Mouse (Mus musculus) liver, embryonic 14.5 days (tissue): ENCODE measurements around the gene Prpf6. TPM values are rescaled to one million over a fixed set of nuclear protein-coding genes. Genes with fewer than 3 reads are reported as not detected.
A peak's percentile ranks its signal among the peaks of the same experiment; 100 is the strongest.

Experiments used
- ATAC-seq: fragments of 200-750 bp; cut with Nextera tagmentation; 2 replicates; pipeline ENCODE4 v1.8.0; 2017; ENCODE audit warnings: moderate number of reproducible peaks, mild to moderate bottlenecking, moderate library complexity; ENCODE audit not compliant: insufficient read depth
- DNase-seq, 3 experiments: peaks; one replicate each; pipeline ENCODE4 v3.0.0-alpha.2; 2012 to 2013; ENCODE audit warnings: low read depth in 3 of 3, low spot score in 3 of 3
- H3K27ac ChIP-seq: fragments of 300-500 bp; sonication (generic); 2 replicates; pipeline ENCODE4 v1.5.1; 2014; ENCODE audit warnings: moderate library complexity, mild to moderate bottlenecking, control low read depth, inconsistent platforms
- H3K27me3 ChIP-seq: fragments of 300-500 bp; sonication (generic); 2 replicates; pipeline ENCODE4 v1.6.1; 2014; ENCODE audit warnings: mild to moderate bottlenecking, low read length, moderate library complexity; ENCODE audit not compliant: control insufficient read depth, insufficient read depth
- H3K36me3 ChIP-seq: fragments of 300-500 bp; sonication (generic); replicated peaks from 2 replicates; pipeline ENCODE4 v1.6.1; 2014; ENCODE audit warnings: low read depth; ENCODE audit not compliant: control insufficient read depth, insufficient read depth
- H3K4me1 ChIP-seq, 2 experiments: fragments of 200-500 bp in 1 of 2; fragments of 300-500 bp in 1 of 2; sonication (generic) in 1 of 2; replicated peaks; 2 replicates each; pipeline ENCODE4 v1.6.1; 2012 to 2014; ENCODE audit warnings: antibody characterized with exemption in 1 of 2, inconsistent platforms in 1 of 2, low read length in 1 of 2; ENCODE audit not compliant: control insufficient read depth in 2 of 2, insufficient read depth in 2 of 2
- H3K4me2 ChIP-seq: fragments of 300-500 bp; sonication (generic); 2 replicates; pipeline ENCODE4 v1.6.1; 2014; ENCODE audit warnings: low read depth, mild to moderate bottlenecking, control low read depth, moderate library complexity
- H3K4me3 ChIP-seq, 2 experiments: fragments of 200-500 bp in 1 of 2; fragments of 300-500 bp in 1 of 2; sonication (generic) in 1 of 2; 2 replicates each; pipeline ENCODE4 v1.5.1; 2012 to 2014; ENCODE audit warnings: low read depth in 2 of 2, low read length in 2 of 2, mild to moderate bottlenecking in 2 of 2, control low read depth in 1 of 2, inconsistent platforms in 1 of 2, moderate library complexity in 1 of 2; ENCODE audit not compliant: insufficient read depth in 1 of 2
- H3K9ac ChIP-seq: fragments of 300-500 bp; sonication (generic); replicated peaks from 2 replicates; pipeline ENCODE4 v1.6.1; 2014; ENCODE audit warnings: mild to moderate bottlenecking, control low read depth, moderate library complexity
- H3K9me3 ChIP-seq: fragments of 300-500 bp; sonication (generic); 2 replicates; pipeline ENCODE4 v1.6.1; 2016; ENCODE audit warnings: low read length, mixed read lengths; ENCODE audit not compliant: control insufficient read depth
- CTCF ChIP-seq: IDR thresholded peaks from 2 replicates; pipeline ENCODE4 v1.5.1; 2016; ENCODE audit warnings: antibody characterized with exemption, low read depth, control low read depth
- EP300 ChIP-seq: IDR thresholded peaks from 2 replicates; pipeline ENCODE4 v1.6.1; 2016; ENCODE audit warnings: antibody characterized with exemption, low read depth
- WGBS: fragments of 180-500 bp; shearing (Covaris S2); extraction: QIAGEN DNeasy Blood & Tissue Kit; methylation state at CpG from one replicate; pipeline ENCODE4 v1.1.7; 2014; ENCODE audit not compliant: insufficient replicate concordance; 5-methylcytosine and 5-hydroxymethylcytosine counted together
- polyA plus RNA-seq, 2 experiments: library from polyadenylated mRNA; depleted of rRNA in 1 of 2; stranded (reverse) in 1 of 2; unstranded in 1 of 2; fragments of >200 nt; fragmentation: Nextera tagmentation in 1 of 2; extraction: Ambion mirVana in 1 of 2; gene quantifications; 2 replicates each; pipeline versions ENCODE4 v1.2.1 to v1.2.3; 2012 to 2014

Gene Prpf6
- polyA plus RNA-seq, 2 experiments, result 15.7 to 22.3 TPM

DNA sequence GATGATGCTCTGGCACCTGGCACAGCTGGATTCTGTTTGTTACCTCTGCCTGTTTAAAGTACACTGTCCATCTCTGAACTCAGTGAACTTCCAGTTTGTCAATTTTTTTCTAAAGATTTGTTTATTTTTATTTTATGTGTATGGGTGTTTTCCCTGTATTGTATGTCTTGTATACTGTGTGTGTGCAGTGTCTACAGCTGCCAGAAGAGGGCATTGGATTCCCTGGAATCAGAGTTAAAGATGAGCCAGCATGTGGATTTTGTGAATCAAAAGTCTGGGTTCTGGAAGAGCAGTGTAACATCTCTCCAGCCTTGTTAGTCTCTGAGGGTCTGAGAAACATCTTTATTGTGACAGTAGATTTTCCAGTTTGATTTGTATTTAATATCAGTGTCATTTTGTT is 31.7 kb downstream of the Prpf6 start:
- H3K27ac ChIP-seq, result no peak overlapping the region
- no peaks in the 10 kb centered on the region for H3K27me3 ChIP-seq
- TF ChIP-seq EP300, result no peak
- peak; percentile 28; the same call in 1 of the 2 replicates for TF ChIP-seq CTCF
- peaks cover 19% of the 10 kb centered on the region for H3K36me3 ChIP-seq
- H3K9me3 ChIP-seq, result no peaks in the 10 kb centered on the region
- H3K9ac ChIP-seq, result no peak overlapping the region
- H3K4me1 ChIP-seq, result no peaks in the 10 kb centered on the region; a peak in 1 of 4 replicates
- H3K4me3 ChIP-seq, result no peak overlapping the region
- H3K4me2 ChIP-seq, result no peak overlapping the region
- DNase-seq, result no peak
- no peak for ATAC-seq

DNA sequence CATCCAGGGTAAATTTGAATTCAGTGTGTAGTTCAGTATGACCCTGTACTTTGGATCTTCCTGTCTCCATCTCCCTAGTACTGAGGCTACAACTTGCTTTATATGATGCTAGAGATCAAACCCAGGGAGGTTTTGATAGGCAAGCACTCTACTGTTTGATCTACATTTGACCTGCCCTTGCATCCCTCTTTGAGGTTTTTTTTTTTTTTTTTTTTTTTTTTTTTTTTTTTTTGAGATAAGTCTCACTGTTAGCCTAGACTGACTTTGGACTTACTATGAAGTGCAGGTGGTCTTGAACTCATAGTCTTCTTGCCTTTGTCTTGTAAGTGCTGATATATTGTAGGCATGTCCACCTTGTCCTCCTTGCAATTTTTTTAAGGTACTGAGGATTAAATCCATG is 36.8 kb downstream of the Prpf6 start:
- no peak overlapping the region for H3K9ac ChIP-seq
- TF ChIP-seq CTCF, result no peak
- peaks cover 13% of the 10 kb centered on the region for H3K36me3 ChIP-seq
- DNase-seq (no peak), ATAC-seq (no peak)
- H3K9me3 ChIP-seq, result no peaks in the 10 kb centered on the region
- H3K4me1 ChIP-seq, result no peaks in the 10 kb centered on the region; a peak in 1 of 4 replicates
- H3K4me2 ChIP-seq, result no peak overlapping the region
- no peak overlapping the region for H3K4me3 ChIP-seq
- no peaks in the 10 kb centered on the region for H3K27me3 ChIP-seq
- H3K27ac ChIP-seq, result no peak overlapping the region

DNA sequence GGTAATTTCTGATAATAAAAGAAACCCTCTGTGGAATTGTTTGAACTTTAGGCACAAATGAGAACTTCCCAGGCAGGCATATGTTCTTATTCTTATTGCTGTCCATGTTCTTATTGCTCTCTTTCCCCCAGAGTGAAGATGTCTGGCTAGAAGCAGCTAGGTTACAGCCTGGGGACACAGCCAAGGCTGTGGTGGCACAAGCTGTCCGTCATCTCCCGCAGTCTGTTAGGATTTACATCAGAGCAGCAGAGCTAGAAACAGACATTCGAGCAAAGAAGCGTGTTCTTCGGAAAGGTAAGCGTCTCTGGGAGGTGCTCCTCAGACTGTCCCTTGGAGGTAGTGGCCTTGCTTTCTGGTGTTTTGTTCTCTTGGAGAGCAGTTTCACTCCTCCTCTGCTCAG is 41.0 kb downstream of the Prpf6 start:
- WGBS, result 87% methylated on average over 6 of the region's 6 CpGs
- no peak for TF ChIP-seq CTCF
- TF ChIP-seq EP300, result no peak
- ATAC-seq, result no peak

DNA sequence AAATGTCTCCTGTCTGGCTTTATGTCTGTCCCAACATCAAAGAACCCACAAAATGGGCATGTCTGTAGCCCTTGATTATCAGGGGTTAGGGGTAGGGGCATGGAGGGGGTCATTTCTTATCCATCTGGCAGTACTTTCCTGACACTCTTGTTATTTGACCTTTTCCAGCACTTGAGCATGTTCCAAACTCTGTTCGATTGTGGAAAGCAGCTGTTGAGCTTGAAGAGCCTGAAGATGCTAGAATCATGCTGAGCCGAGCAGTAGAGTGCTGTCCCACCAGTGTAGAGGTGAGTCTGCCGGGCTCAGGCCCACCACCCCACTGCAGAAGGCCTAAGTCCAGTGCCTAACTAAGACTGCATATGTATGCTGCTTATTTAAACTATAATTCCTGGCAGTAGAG is 44.2 kb downstream of the Prpf6 start:
- no peaks in the 10 kb centered on the region for H3K27me3 ChIP-seq
- H3K4me1 ChIP-seq, result no peaks in the 10 kb centered on the region
- H3K4me2 ChIP-seq, result no peak overlapping the region
- H3K27ac ChIP-seq, result no peak overlapping the region
- H3K9me3 ChIP-seq, result no peaks in the 10 kb centered on the region
- H3K36me3 ChIP-seq, result peaks cover 48% of the 10 kb centered on the region
- no peak for ATAC-seq
- TF ChIP-seq EP300, result no peak
- DNase-seq, result no peak
- no peak overlapping the region for H3K4me3 ChIP-seq
- H3K9ac ChIP-seq, result no peak overlapping the region
- WGBS, result 71% methylated on average over 3 of the region's 3 CpGs

More for the DNA sequence above, 41.0 kb downstream of the Prpf6 start:
- H3K4me3 ChIP-seq, result no peak overlapping the region
- H3K27ac ChIP-seq, result no peak overlapping the region
- H3K4me2 ChIP-seq, result no peak overlapping the region
- H3K9me3 ChIP-seq, result no peaks in the 10 kb centered on the region
- no peak for DNase-seq
- H3K27me3 ChIP-seq, result no peaks in the 10 kb centered on the region
- H3K4me1 ChIP-seq, result no peaks in the 10 kb centered on the region; a peak in 1 of 4 replicates
- peaks cover 35% of the 10 kb centered on the region for H3K36me3 ChIP-seq
- no peak overlapping the region for H3K9ac ChIP-seq

DNA sequence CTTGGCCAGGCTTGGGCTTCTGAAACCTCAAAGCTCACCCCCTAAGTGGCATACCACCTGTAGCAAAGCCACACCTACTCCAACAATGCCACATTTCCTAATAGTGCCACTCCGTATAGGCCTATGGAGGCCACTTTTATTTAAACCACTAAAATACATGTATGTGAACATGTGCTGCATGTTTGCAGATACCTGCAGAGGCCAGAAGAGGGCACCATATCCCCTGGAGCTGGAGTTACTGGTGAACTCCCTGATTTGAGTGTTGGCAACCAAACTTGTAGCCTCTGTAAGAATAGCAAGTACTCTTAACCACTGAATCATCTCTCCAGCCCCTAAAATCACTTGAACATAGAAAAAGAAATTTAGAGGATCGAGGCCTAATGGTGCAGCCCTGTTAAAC is 52.7 kb downstream of the Prpf6 start:
- H3K27me3 ChIP-seq, result no peaks in the 10 kb centered on the region
- 78% methylated on average over 2 of the region's 2 CpGs for WGBS
- no peak overlapping the region for H3K4me3 ChIP-seq
- no peaks in the 10 kb centered on the region for H3K9me3 ChIP-seq
- H3K27ac ChIP-seq, result no peak overlapping the region
- no peaks in the 10 kb centered on the region for H3K4me1 ChIP-seq
- peaks cover 48% of the 10 kb centered on the region for H3K36me3 ChIP-seq
- TF ChIP-seq CTCF (peak; percentile 70), EP300 (no peak)
- no peak for ATAC-seq
- no peak overlapping the region for H3K4me2 ChIP-seq
- H3K9ac ChIP-seq, result no peak overlapping the region
- DNase-seq, result peak in 2 of 3 experiments; percentile 20 to 23

DNA sequence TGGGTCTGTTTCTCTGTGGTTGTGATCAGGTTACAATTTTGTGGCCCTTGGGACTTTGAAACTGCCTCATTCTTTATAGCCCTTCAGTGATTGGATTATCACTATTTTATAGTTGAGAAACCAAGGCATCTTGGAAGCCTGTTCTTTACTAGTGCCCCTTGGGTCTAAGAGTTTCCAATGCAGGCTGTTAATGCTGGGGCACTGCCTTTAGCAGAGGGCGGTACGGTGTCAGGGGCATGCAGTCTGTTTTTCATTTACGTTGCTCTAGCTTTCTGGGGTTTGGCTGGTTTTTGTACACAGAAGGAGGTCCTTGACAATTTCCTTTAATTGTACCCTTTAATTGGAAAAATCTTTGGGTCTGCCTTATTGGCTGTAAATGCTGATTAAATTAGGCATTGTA is 54.0 kb downstream of the Prpf6 start:
- H3K36me3 ChIP-seq, result peaks cover 53% of the 10 kb centered on the region
- WGBS, result 87% methylated on average over 3 of the region's 3 CpGs

More for the DNA sequence above, 54.0 kb downstream of the Prpf6 start:
- TF ChIP-seq EP300 (no peak), CTCF (no peak)
- ATAC-seq (no peak), DNase-seq (no peak)
- Histone ChIP-seq H3K4me2 (no peak overlapping the region), H3K4me1 (no peaks in the 10 kb centered on the region), H3K9ac (no peak overlapping the region), H3K4me3 (no peak overlapping the region), H3K9me3 (no peaks in the 10 kb centered on the region), H3K27ac (no peak overlapping the region), H3K27me3 (no peaks in the 10 kb centered on the region)
